Mouse (Mus musculus) adrenal gland, postnatal 36 days (tissue): ENCODE data around the gene Rad51d. TPM values are rescaled to one million over a fixed set of nuclear protein-coding genes. Genes with fewer than 3 reads are reported as not detected.
"Not testable (repeated sequence)": the region's sequence is repeated elsewhere in the genome, so short reads cannot be mapped to it uniquely, and the experiment has no call there.

Source experiments
- DNase-seq, 2 experiments: peaks; one replicate each; pipeline ENCODE4 v3.0.0; 2021; ENCODE audit warnings: mixed read lengths in 1 of 2
- total RNA-seq, 2 experiments: library from RNA; stranded (reverse); gene quantifications; 2 replicates each; pipeline ENCODE4 v1.2.3; 2021

The Rad51d gene
- total RNA-seq, 2 experiments from 2014 or later: 10.7 to 16.2 TPM

GRCm38 (mm10) chr11:82855327-82855973 lies 35.0 kb downstream of the Rad51d start:
- no peak for DNase-seq

GRCm38 (mm10) chr11:82854111-82854510 lies 36.3 kb downstream of the Rad51d start:
- DNase-seq: no peak

GRCm38 (mm10) chr11:82852958-82853357 lies 37.5 kb downstream of the Rad51d start:
- DNase-seq: no peak

- DNase-seq: no peak
These were observed 37.9 kb downstream of the Rad51d start for GRCm38 (mm10) chr11:82852540-82852939.

GRCm38 (mm10) chr11:82852115-82852514 lies 38.3 kb downstream of the Rad51d start:
- no peak for DNase-seq

- no peak for DNase-seq
These were observed 40.2 kb downstream of the Rad51d start for GRCm38 (mm10) chr11:82850259-82850658.

GRCm38 (mm10) chr11:82847571-82848000 lies 42.8 kb downstream of the Rad51d start:
- DNase-seq: no peak

GRCm38 (mm10) chr11:82846938-82847337 lies 43.5 kb downstream of the Rad51d start:
- no peak for DNase-seq

GRCm38 (mm10) chr11:82846079-82846436 lies 44.4 kb downstream of the Rad51d start:
- DNase-seq: no peak

- peak; percentile 90 for DNase-seq
These were observed 44.9 kb downstream of the Rad51d start for GRCm38 (mm10) chr11:82845415-82846078.

GRCm38 (mm10) chr11:82844771-82845414 lies 45.5 kb downstream of the Rad51d start:
- DNase-seq: peak in 1 of 2 experiments; percentile 15

GRCm38 (mm10) chr11:82838511-82838910 lies 51.9 kb downstream of the Rad51d start:
- no peak for DNase-seq

- DNase-seq: no peak
These were observed 52.6 kb downstream of the Rad51d start for GRCm38 (mm10) chr11:82837848-82838247.

- no peak for DNase-seq
These were observed 53.2 kb downstream of the Rad51d start for GRCm38 (mm10) chr11:82837192-82837591.

- no peak for DNase-seq
These were observed 54.6 kb downstream of the Rad51d start for GRCm38 (mm10) chr11:82835616-82836432.

- DNase-seq: not testable (repeated sequence)
These were observed 56.1 kb downstream of the Rad51d start for GRCm38 (mm10) chr11:82834359-82834758.

- DNase-seq: no peak
These were observed 56.5 kb downstream of the Rad51d start for GRCm38 (mm10) chr11:82833929-82834328.

GRCm38 (mm10) chr11:82832402-82832801 lies 58.0 kb downstream of the Rad51d start:
- not testable (repeated sequence) for DNase-seq

GRCm38 (mm10) chr11:82831008-82831893 lies 59.2 kb downstream of the Rad51d start:
- no peak for DNase-seq

- DNase-seq: no peak
These were observed 63.6 kb downstream of the Rad51d start for GRCm38 (mm10) chr11:82826818-82827217.
